Mouse (Mus musculus) heart, adult 2 months (tissue): Measurements from ENCODE around the gene Cux2. TPM values are rescaled to one million over a fixed set of nuclear protein-coding genes. Genes with fewer than 3 reads are reported as not detected.

Experiments used
- DNase-seq, 2 experiments: peaks; one replicate each; pipeline ENCODE4 v3.0.0; 2021
- H3K27ac ChIP-seq: fragments of 200-600 bp; 2 replicates; pipeline ENCODE4 v1.8.1; 2022
- H3K27me3 ChIP-seq: fragments of 200-500 bp; 2 replicates; pipeline ENCODE4 v1.6.1; 2012; ENCODE audit warnings: mild to moderate bottlenecking, low read length, inconsistent platforms, mixed read lengths; ENCODE audit not compliant: control insufficient read depth, insufficient read depth
- H3K36me3 ChIP-seq: fragments of 200-500 bp; 2 replicates; pipeline ENCODE4 v1.6.1; 2012; ENCODE audit warnings: low read length, inconsistent platforms; ENCODE audit not compliant: control insufficient read depth, insufficient read depth
- H3K4me1 ChIP-seq: fragments of 200-500 bp; 2 replicates; pipeline ENCODE4 v1.6.1; 2011; ENCODE audit warnings: low read length; ENCODE audit not compliant: control insufficient read depth, insufficient read depth
- H3K4me3 ChIP-seq: fragments of 200-600 bp; 2 replicates; pipeline ENCODE4 v1.8.1; 2022
- H3K79me2 ChIP-seq: fragments of 200-500 bp; replicated peaks from 2 replicates; pipeline ENCODE4 v1.6.1; 2012; ENCODE audit warnings: mild to moderate bottlenecking, inconsistent platforms, low read length, moderate library complexity, mixed read lengths; ENCODE audit not compliant: control insufficient read depth, insufficient read depth
- H3K9ac ChIP-seq: fragments of 200-500 bp; 2 replicates; pipeline ENCODE4 v1.6.1; 2012; ENCODE audit warnings: low read depth, mild to moderate bottlenecking, control low read depth, inconsistent platforms, low read length, mixed read lengths
- CTCF ChIP-seq: fragments of 200-600 bp; IDR thresholded peaks from 2 replicates; pipeline ENCODE4 v1.8.1; 2022; ENCODE audit warnings: antibody characterized with exemption, mild to moderate bottlenecking, moderate library complexity
- EP300 ChIP-seq: fragments of 200-500 bp; IDR thresholded peaks from 2 replicates; pipeline ENCODE4 v1.6.1; 2011; ENCODE audit warnings: low read depth, low read length, control low read depth; ENCODE audit not compliant: insufficient read depth
- POLR2A ChIP-seq: fragments of 200-500 bp; IDR thresholded peaks from 2 replicates; pipeline ENCODE4 v1.6.1; 2011; ENCODE audit warnings: mild to moderate bottlenecking, low read depth, low read length, control low read depth; ENCODE audit not compliant: insufficient read depth
- whole genome bisulfite sequencing: fragments of 180-500 bp; shearing (Covaris S2); methylation state at CpG from one replicate; pipeline ENCODE4 v1.1.7; 2018; 5-methylcytosine and 5-hydroxymethylcytosine counted together
- intact Hi-C: fragments of 180-260 bp; cut with DNase I; formaldehyde crosslinking; loops from one replicate; pipeline ENCODE4 v1.15.1; 2025
- polyA plus RNA-seq: library from polyadenylated mRNA; depleted of rRNA; stranded (reverse); fragments of >200 nt; gene quantifications from 2 replicates; pipeline ENCODE4 v1.2.3, GENCODE M21; 2012
- total RNA-seq, 2 experiments: library from RNA; stranded (reverse); gene quantifications; 2 replicates each; pipeline ENCODE4 v1.2.3; 2021

Gene Cux2
- total and polyA plus RNA-seq, 3 experiments = 11.4 to 18.4 (median 18.1) TPM

DNA sequence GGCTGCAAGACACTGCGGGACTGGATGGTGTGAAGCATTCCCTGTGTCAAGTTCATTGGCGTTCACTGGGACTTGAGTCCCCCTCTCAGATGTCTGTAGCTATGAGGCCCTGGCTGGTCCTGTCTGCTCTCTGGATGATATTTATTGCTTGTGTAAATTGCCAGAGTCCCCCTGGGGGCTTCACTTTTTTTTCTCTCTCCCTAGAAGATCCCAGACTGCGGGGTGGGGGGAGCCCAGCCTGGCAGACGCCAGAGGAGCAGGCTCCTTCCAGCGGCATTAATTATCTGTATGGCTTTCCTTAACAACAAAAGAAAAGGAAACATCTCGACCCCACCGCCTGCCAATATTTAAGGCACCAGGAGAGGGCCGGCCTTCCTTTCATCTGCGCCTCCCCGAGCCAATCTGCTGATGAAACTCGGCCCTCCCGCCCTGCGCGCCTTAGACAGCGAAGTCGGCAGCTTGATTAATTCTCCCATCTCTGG, 68.2 kb downstream of the Cux2 start:
- Histone ChIP-seq H3K27me3 (no peaks in the 10 kb centered on the region), H3K27ac (no peak overlapping the region), H3K4me1 (no peaks in the 10 kb centered on the region; the same call in 1 of the 2 replicates), H3K4me3 (no peak overlapping the region), H3K36me3 (no peaks in the 10 kb centered on the region), H3K79me2 (no peaks in the 10 kb centered on the region), H3K9ac (no peak overlapping the region)
- intact Hi-C loops = no loop called here
- 36% methylated on average over 16 of the region's 16 CpGs for WGBS
- no peak for TF ChIP-seq POLR2A
- TF ChIP-seq CTCF = no peak
- TF ChIP-seq EP300 = no peak
- no peak for DNase-seq

DNA sequence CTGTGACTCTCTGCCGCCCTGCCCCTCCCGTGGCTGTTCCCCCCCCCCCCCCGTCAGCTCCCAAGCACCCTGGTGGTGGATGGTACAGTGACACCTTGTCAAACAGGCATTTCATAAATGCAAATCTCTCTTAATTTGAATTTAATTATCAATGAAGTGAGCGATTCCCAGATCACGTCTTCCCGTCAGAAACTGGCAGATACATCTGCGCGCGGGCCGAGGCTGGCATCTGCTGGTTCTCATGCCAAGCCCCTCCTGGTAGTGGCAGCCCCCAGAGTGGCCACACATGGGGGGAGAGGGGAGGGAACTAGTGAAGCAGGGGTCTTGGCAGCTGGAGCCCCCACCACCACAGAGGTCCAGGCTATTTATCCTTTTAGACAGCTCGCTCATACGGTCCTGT, 73.6 kb downstream of the Cux2 start:
- TF ChIP-seq POLR2A = no peak
- TF ChIP-seq CTCF = no peak
- TF ChIP-seq EP300 = no peak
- no peaks in the 10 kb centered on the region for H3K27me3 ChIP-seq
- H3K4me1 ChIP-seq = no peaks in the 10 kb centered on the region
- H3K79me2 ChIP-seq = no peaks in the 10 kb centered on the region
- no peak overlapping the region for H3K4me3 ChIP-seq
- H3K36me3 ChIP-seq = no peaks in the 10 kb centered on the region
- H3K9ac ChIP-seq = no peak overlapping the region
- H3K27ac ChIP-seq = no peak overlapping the region
- DNase-seq = no peak
- intact Hi-C loops = no loop called here
- 87% methylated on average over 12 of the region's 12 CpGs for WGBS

DNA sequence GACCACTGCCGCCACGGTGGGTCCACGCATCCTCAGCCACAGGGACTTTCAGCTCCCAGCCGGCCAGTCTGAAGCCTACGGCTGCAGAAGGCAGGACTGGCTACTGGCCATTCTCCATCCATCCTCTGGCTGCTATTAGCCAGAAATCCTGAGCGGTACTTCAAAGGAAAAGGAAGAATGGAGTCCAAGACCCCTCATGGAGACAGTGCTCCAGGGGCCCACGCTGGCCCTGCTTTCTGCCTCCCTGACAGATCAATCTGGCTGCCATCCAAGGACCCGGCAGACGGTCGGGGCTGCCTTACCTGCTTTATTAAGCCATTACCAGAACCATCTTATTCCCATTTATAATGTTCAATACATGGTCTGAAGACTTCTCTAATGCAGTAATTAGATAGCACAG, 76.4 kb downstream of the Cux2 start:
- intact Hi-C loops = no loop called here
- Histone ChIP-seq H3K36me3 (no peaks in the 10 kb centered on the region), H3K79me2 (no peaks in the 10 kb centered on the region), H3K4me3 (no peak overlapping the region), H3K27me3 (no peaks in the 10 kb centered on the region), H3K9ac (no peak overlapping the region), H3K4me1 (no peaks in the 10 kb centered on the region), H3K27ac (no peak overlapping the region)
- TF ChIP-seq POLR2A (no peak), CTCF (no peak), EP300 (no peak)
- no peak for DNase-seq
- WGBS = 67% methylated on average over 10 of the region's 10 CpGs

DNA sequence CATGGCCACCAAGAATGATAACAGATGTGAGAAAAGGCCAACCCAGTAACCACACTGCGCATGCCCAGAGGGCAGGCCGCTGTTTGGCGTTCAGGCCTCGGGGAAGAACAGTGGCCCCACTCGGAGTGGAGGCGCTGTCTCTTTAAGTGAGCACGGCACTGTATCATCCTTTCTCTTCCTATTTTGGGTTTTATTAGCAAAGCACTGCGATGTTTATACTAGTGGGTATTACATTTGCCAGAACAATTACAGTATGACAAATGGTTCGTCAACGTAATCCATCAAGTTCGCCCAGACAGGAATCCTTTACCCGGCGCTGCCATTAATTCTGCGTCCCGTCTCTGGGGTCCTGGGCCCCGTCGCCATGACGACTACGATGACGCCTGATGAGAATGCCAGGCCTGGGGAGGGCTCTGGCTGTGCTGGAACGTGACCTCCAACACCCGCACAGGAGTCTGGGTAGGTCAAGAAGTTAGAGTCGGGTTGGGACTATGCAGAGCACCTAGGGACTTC, 77.2 kb downstream of the Cux2 start:
- no peaks in the 10 kb centered on the region for H3K4me1 ChIP-seq
- intact Hi-C loops = no loop called here
- no peaks in the 10 kb centered on the region for H3K36me3 ChIP-seq
- H3K79me2 ChIP-seq = no peaks in the 10 kb centered on the region
- H3K27me3 ChIP-seq = no peaks in the 10 kb centered on the region
- H3K9ac ChIP-seq = no peak overlapping the region
- H3K4me3 ChIP-seq = no peak overlapping the region
- no peak for DNase-seq
- 64% methylated on average over 23 of the region's 23 CpGs for WGBS
- TF ChIP-seq POLR2A (no peak), CTCF (no peak), EP300 (no peak)
- H3K27ac ChIP-seq = no peak overlapping the region

DNA sequence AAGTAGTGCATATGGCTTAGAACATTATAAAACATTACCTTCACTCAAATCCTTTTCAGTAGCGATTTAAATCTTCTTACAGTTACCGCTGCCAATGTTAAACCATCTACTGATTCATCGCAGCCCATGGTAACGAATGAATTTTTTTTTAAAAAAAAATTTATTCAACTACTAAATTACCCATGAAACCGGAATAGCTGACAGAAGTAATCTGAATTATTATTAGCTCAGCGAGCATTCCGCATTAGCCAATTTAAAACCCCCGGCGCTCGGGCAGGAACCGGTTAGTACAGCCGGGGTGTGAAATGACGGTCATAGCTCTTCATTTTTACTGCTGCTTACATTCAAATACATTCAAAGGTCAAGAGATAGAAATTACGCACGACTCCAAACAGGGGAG, 80.9 kb downstream of the Cux2 start:
- Histone ChIP-seq H3K27me3 (no peaks in the 10 kb centered on the region), H3K4me3 (no peak overlapping the region), H3K4me1 (no peaks in the 10 kb centered on the region), H3K36me3 (no peaks in the 10 kb centered on the region), H3K79me2 (no peaks in the 10 kb centered on the region), H3K27ac (no peak overlapping the region), H3K9ac (no peak overlapping the region)
- 90% methylated on average over 15 of the region's 15 CpGs for WGBS
- intact Hi-C loops = no loop called here
- no peak for DNase-seq
- no peak for TF ChIP-seq EP300
- no peak for TF ChIP-seq CTCF
- TF ChIP-seq POLR2A = no peak

DNA sequence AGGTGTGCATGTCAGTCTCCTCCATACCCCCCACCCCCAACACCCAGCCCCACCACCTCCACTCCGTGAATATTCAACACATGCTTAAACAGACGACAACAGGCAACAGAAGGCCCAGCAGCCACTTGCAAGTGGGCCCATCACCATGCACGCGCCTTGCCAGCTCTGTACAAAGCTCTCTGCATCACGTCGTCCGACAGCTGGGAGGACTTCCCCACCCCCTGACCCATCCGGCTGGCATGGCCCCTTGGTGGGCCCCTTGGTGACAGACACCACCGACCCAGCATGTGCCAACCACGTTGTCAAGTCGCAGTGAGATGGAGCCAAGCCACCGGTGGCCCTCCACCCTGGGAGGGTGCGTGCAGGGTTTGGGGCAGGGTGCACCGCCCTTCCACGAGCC, 81.5 kb downstream of the Cux2 start:
- H3K4me3 ChIP-seq = no peak overlapping the region
- no peaks in the 10 kb centered on the region for H3K79me2 ChIP-seq
- TF ChIP-seq EP300 = no peak
- no peak for TF ChIP-seq POLR2A
- TF ChIP-seq CTCF = no peak
- no peaks in the 10 kb centered on the region for H3K36me3 ChIP-seq
- H3K27me3 ChIP-seq = no peaks in the 10 kb centered on the region
- no peaks in the 10 kb centered on the region for H3K4me1 ChIP-seq
- WGBS = 85% methylated on average over 15 of the region's 15 CpGs
- no peak for DNase-seq
- no peak overlapping the region for H3K9ac ChIP-seq
- no peak overlapping the region for H3K27ac ChIP-seq
- intact Hi-C loops = no loop called here
